Mouse (Mus musculus): ENCODE measurements at regions not wholly inside any gene's neighbourhood (a gene's known extent, or its start where the extent isn't known, plus 50 kb on each side); places are given as distances from the start of the nearest gene placed in this dataset.
"Not testable (repeated sequence)": the region's sequence is repeated elsewhere in the genome, so short reads cannot be mapped to it uniquely, and the experiment has no call there.

DNA sequence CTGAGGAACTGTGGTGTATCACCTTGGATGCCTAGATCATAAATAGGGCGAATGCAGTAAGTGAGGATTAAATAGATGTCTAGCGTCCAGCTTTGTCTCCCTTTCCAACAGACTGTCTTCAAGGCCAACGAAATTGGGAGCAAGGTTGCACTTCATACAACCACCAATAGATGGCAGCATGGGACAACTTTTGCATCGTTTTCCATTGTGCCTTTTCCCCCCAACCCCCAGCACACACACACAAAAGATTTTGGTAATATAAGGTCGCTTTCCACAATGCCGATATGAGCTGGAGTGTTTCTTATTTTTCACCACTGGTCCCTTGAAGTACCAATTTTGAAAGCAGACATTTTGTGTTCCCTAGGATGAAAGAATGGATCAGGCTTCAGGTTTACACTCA, 304.7 kb downstream of the BC048507 start:
- DNase-seq: peak; percentile 54

DNA sequence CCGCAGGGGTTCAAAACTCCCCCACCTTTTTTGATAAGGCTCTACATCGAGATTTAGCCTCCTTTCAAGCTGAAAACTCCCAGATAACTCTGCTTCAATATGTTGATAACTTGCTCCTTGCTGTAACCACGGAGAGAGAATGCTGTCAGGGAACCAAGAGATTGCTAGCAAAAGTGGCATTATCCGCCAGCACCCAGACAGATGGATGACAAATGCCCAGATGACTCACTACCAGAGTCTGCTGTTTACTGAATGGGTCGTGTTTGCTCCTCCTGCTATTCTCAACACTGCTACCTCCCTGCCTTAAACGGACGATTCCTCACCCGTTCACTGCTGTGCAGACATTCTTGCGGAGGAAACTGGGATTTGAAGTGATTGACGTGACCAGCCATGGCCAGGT, 310.3 kb downstream of the BC048507 start:
- not testable (repeated sequence) for DNase-seq

Data from kidney, postnatal 10 days (tissue).